Mouse (Mus musculus) intestine, postnatal 0 days (tissue): Measurements from ENCODE around the gene Lat2. TPM values are rescaled to one million over a fixed set of nuclear protein-coding genes. Genes with fewer than 3 reads are reported as not detected.

Experiments used
- ATAC-seq: fragments of 200-750 bp; cut with Nextera tagmentation; 2 replicates; pipeline ENCODE4 v1.8.0; 2017; ENCODE audit warnings: mild to moderate bottlenecking, moderate TSS enrichment, moderate library complexity
- H3K27ac ChIP-seq: fragments of 300-500 bp; sonication (generic); 2 replicates; pipeline ENCODE4 v1.5.1; 2014; ENCODE audit warnings: mild to moderate bottlenecking, low read depth, low read length, moderate library complexity
- H3K27me3 ChIP-seq: fragments of 300-500 bp; sonication (generic); replicated peaks from 2 replicates; pipeline ENCODE4 v1.6.1; 2014; ENCODE audit warnings: low read length, mixed read lengths; ENCODE audit not compliant: control insufficient read depth, insufficient read depth
- H3K36me3 ChIP-seq: fragments of 300-500 bp; sonication (generic); 2 replicates; pipeline ENCODE4 v1.6.1; 2014; ENCODE audit warnings: mild to moderate bottlenecking, moderate library complexity; ENCODE audit not compliant: control insufficient read depth, insufficient read depth
- H3K4me1 ChIP-seq: fragments of 300-500 bp; sonication (generic); replicated peaks from 2 replicates; pipeline ENCODE4 v1.6.1; 2014; ENCODE audit warnings: antibody characterized with exemption, low read length, mixed read lengths; ENCODE audit not compliant: control insufficient read depth, insufficient read depth
- H3K4me2 ChIP-seq: fragments of 300-500 bp; sonication (generic); replicated peaks from 2 replicates; pipeline ENCODE4 v1.6.1; 2014; ENCODE audit warnings: low read depth, mild to moderate bottlenecking, moderate library complexity
- H3K4me3 ChIP-seq: fragments of 300-500 bp; sonication (generic); 2 replicates; pipeline ENCODE4 v1.5.1; 2014; ENCODE audit warnings: low read depth, low read length
- H3K9ac ChIP-seq: fragments of 300-500 bp; sonication (generic); 2 replicates; pipeline ENCODE4 v1.6.1; 2014; ENCODE audit warnings: mild to moderate bottlenecking, low read depth, low read length
- H3K9me3 ChIP-seq: fragments of 300-500 bp; sonication (generic); 2 replicates; pipeline ENCODE4 v1.6.1; 2016; ENCODE audit warnings: mixed run types; ENCODE audit not compliant: control insufficient read depth
- CTCF ChIP-seq: sonication (generic); IDR thresholded peaks from 2 replicates; pipeline ENCODE4 v1.5.1; 2016; ENCODE audit warnings: low read depth, mild to moderate bottlenecking, control low read depth, antibody characterized with exemption, moderate library complexity
- WGBS: fragments of 180-500 bp; shearing (Covaris S2); extraction: QIAGEN DNeasy Blood & Tissue Kit; methylation state at CpG from one replicate; pipeline ENCODE4 v1.1.7; 2014; 5-methylcytosine and 5-hydroxymethylcytosine counted together
- polyA plus RNA-seq: library from polyadenylated mRNA; unstranded; fragments of >200 nt; fragmentation: Nextera tagmentation; extraction: Ambion mirVana; gene quantifications from 2 replicates; pipeline ENCODE4 v1.2.1, GENCODE M21; 2015

The Lat2 gene
- polyA plus RNA-seq, 1 experiment from 2014 or later = 1.4 TPM

GRCm38 (mm10) chr5:134607121-134607520 lies 7.7 kb downstream of the Lat2 start:
- TF ChIP-seq CTCF = no peak
- H3K9me3 ChIP-seq = no peaks in the 10 kb centered on the region
- no peaks in the 10 kb centered on the region for H3K27me3 ChIP-seq
- 67% methylated on average over 5 of the region's 5 CpGs for WGBS
- no peak for ATAC-seq
- no peaks in the 10 kb centered on the region for H3K36me3 ChIP-seq
- no peak overlapping the region for H3K4me2 ChIP-seq
- H3K27ac ChIP-seq = no peak overlapping the region
- H3K4me1 ChIP-seq = 0 out of 2 replicates have a peak, but pooled peaks cover 4% of the 10 kb centered on the region
- H3K9ac ChIP-seq = no peak overlapping the region
- no peak overlapping the region for H3K4me3 ChIP-seq

GRCm38 (mm10) chr5:134606314-134606713 lies 8.5 kb downstream of the Lat2 start:
- H3K9ac ChIP-seq = no peak overlapping the region
- H3K4me2 ChIP-seq = no peak overlapping the region
- H3K27me3 ChIP-seq = no peaks in the 10 kb centered on the region
- ATAC-seq = no peak
- H3K36me3 ChIP-seq = no peaks in the 10 kb centered on the region
- no peak overlapping the region for H3K4me3 ChIP-seq
- peak; percentile 62 for TF ChIP-seq CTCF
- H3K9me3 ChIP-seq = no peaks in the 10 kb centered on the region
- 0 out of 2 replicates have a peak, but pooled peaks cover under 1% of the 10 kb centered on the region for H3K4me1 ChIP-seq
- no peak overlapping the region for H3K27ac ChIP-seq

GRCm38 (mm10) chr5:134604376-134604775 lies 10.4 kb downstream of the Lat2 start:
- Histone ChIP-seq H3K4me3 (no peak overlapping the region), H3K9ac (no peak overlapping the region), H3K36me3 (0 out of 2 replicates have a peak, but pooled peaks cover 4% of the 10 kb centered on the region), H3K4me2 (no peak overlapping the region), H3K9me3 (no peaks in the 10 kb centered on the region), H3K27me3 (no peaks in the 10 kb centered on the region), H3K27ac (no peak overlapping the region), H3K4me1 (no peaks in the 10 kb centered on the region)
- no peak for TF ChIP-seq CTCF
- WGBS = 84% methylated on average over 11 of the region's 11 CpGs
- no peak for ATAC-seq

GRCm38 (mm10) chr5:134597711-134598110 lies 17.1 kb downstream of the Lat2 start:
- TF ChIP-seq CTCF = no peak
- H3K4me3 ChIP-seq = no peak overlapping the region
- H3K27me3 ChIP-seq = no peaks in the 10 kb centered on the region
- H3K4me1 ChIP-seq = no peaks in the 10 kb centered on the region
- no peak overlapping the region for H3K4me2 ChIP-seq
- H3K27ac ChIP-seq = no peak overlapping the region
- no peaks in the 10 kb centered on the region for H3K9me3 ChIP-seq
- 89% methylated on average over 10 of the region's 10 CpGs for WGBS
- ATAC-seq = no peak
- H3K9ac ChIP-seq = no peak overlapping the region
- peaks cover 55% of the 10 kb centered on the region for H3K36me3 ChIP-seq

GRCm38 (mm10) chr5:134593093-134593492 lies 21.7 kb downstream of the Lat2 start:
- no peak for TF ChIP-seq CTCF
- peaks cover 72% of the 10 kb centered on the region for H3K36me3 ChIP-seq
- no peaks in the 10 kb centered on the region for H3K9me3 ChIP-seq
- no peaks in the 10 kb centered on the region for H3K27me3 ChIP-seq
- H3K4me2 ChIP-seq = no peak overlapping the region
- no peak overlapping the region for H3K4me3 ChIP-seq
- 85% methylated on average over 9 of the region's 9 CpGs for WGBS
- H3K4me1 ChIP-seq = no peaks in the 10 kb centered on the region
- H3K27ac ChIP-seq = no peak overlapping the region
- ATAC-seq = no peak
- H3K9ac ChIP-seq = no peak overlapping the region

- H3K36me3 ChIP-seq = peaks cover 70% of the 10 kb centered on the region
- H3K27ac ChIP-seq = no peak overlapping the region
- H3K4me1 ChIP-seq = no peaks in the 10 kb centered on the region
- WGBS = 92% methylated on average over 11 of the region's 11 CpGs
- no peaks in the 10 kb centered on the region for H3K27me3 ChIP-seq
- no peaks in the 10 kb centered on the region for H3K9me3 ChIP-seq
- H3K4me2 ChIP-seq = no peak overlapping the region
- no peak for ATAC-seq
- no peak overlapping the region for H3K4me3 ChIP-seq
- H3K9ac ChIP-seq = no peak overlapping the region
- TF ChIP-seq CTCF = no peak
These were observed 22.7 kb downstream of the Lat2 start for GRCm38 (mm10) chr5:134592026-134592581.

GRCm38 (mm10) chr5:134589900-134590299 lies 24.9 kb downstream of the Lat2 start:
- WGBS = 85% methylated on average over 3 of the region's 3 CpGs
- no peak for TF ChIP-seq CTCF
- ATAC-seq = no peak
- no peaks in the 10 kb centered on the region for H3K9me3 ChIP-seq
- no peaks in the 10 kb centered on the region for H3K27me3 ChIP-seq
- no peak overlapping the region for H3K4me3 ChIP-seq
- no peaks in the 10 kb centered on the region for H3K4me1 ChIP-seq
- H3K9ac ChIP-seq = no peak overlapping the region
- H3K27ac ChIP-seq = no peak overlapping the region
- H3K36me3 ChIP-seq = peaks cover 59% of the 10 kb centered on the region
- no peak overlapping the region for H3K4me2 ChIP-seq
